Mouse (Mus musculus): ENCODE data around the gene Adcy5. TPM values are rescaled to one million over a fixed set of nuclear protein-coding genes. Genes with fewer than 3 reads are reported as not detected.

The Adcy5 gene
- polyA plus RNA-seq, 1 experiment from 2014 or later, result 0.70 TPM

- DNase-seq (ENCODE audit: low spot score), result no peak
- no peaks in the 10 kb centered on the region for H3K9me3 ChIP-seq
- WGBS, result 54% methylated on average over 6 of the region's 6 CpGs
- H3K27ac ChIP-seq (replicated peaks), result peak overlapping the region; percentile 41; the same call in 1 of the 2 replicates
- no peak overlapping the region for H3K4me3 ChIP-seq
- H3K27me3 ChIP-seq (replicated peaks; ENCODE audit: low read depth, poor library complexity, severe bottlenecking), result no peaks in the 10 kb centered on the region
- H3K36me3 ChIP-seq (replicated peaks), result no peaks in the 10 kb centered on the region
- H3K4me1 ChIP-seq, result peaks cover 36% of the 10 kb centered on the region
These were observed 62.3 kb downstream of the Adcy5 start for GRCm38 (mm10) chr16:35216826-35217491.

DNA sequence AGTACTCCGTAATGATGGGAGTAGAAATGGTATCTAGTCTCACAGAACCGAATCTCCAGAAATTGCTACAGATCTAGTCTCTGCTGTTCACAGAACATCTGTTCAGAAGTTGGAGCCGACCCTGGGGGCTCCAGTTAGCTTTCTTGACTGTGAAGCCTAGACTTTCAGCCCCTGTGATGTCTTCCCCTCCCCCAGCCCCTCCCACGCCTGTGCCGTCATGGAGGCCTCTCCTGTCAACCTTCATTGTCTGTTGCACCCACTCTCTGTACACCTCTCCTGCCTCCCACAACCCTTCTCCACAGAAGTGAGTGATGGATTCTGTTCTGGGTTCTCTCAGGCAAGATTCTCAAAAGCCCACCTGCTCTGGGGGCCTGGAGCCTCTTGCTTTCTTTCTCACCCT, 65.7 kb downstream of the Adcy5 start:
- Histone ChIP-seq H3K9me3 (no peaks in the 10 kb centered on the region), H3K27me3 (replicated peaks; ENCODE audit: low read depth, poor library complexity, severe bottlenecking) (no peaks in the 10 kb centered on the region), H3K4me3 (no peak overlapping the region), H3K36me3 (replicated peaks) (no peaks in the 10 kb centered on the region), H3K4me1 (peaks cover 45% of the 10 kb centered on the region), H3K27ac (replicated peaks) (no peak overlapping the region)
- DNase-seq (ENCODE audit: low spot score), result no peak
- WGBS, result 75% methylated on average over 5 of the region's 5 CpGs

GRCm38 (mm10) chr16:35221581-35221980, 66.9 kb downstream of the Adcy5 start:
- DNase-seq (ENCODE audit: low spot score), result no peak
- Histone ChIP-seq H3K27ac (replicated peaks) (peak overlapping the region; percentile 14; the same call in 1 of the 2 replicates), H3K4me1 (peaks cover 33% of the 10 kb centered on the region), H3K36me3 (replicated peaks) (no peaks in the 10 kb centered on the region), H3K4me3 (no peak overlapping the region), H3K9me3 (no peaks in the 10 kb centered on the region), H3K27me3 (replicated peaks; ENCODE audit: low read depth, poor library complexity, severe bottlenecking) (no peaks in the 10 kb centered on the region)
- 30% methylated on average over 4 of the region's 4 CpGs for WGBS

DNA sequence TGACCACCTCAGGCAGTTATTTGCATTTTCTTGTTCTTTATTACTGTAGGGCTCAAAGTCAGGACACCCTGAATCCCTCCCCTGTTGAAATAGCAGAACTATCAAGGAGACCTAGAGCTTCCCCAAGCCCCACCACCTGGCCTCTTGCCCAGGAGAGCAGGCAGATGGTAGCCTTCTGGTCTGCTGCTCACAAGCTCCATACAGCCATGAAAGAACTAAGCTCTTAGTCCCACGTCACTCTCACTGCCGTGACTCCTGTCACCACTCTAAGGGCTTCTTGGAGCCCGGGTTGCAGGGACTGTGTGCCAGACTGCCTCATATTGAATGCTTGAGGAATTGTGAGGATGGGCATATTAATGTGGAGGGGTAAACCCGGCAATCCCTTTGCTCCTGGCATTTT, 69.3 kb downstream of the Adcy5 start:
- peaks cover 26% of the 10 kb centered on the region for H3K4me1 ChIP-seq
- whole genome bisulfite sequencing, result 88% methylated on average over 4 of the region's 4 CpGs
- no peaks in the 10 kb centered on the region for H3K36me3 ChIP-seq (replicated peaks)
- H3K4me3 ChIP-seq, result no peak overlapping the region
- no peaks in the 10 kb centered on the region for H3K27me3 ChIP-seq (replicated peaks; ENCODE audit: low read depth, poor library complexity, severe bottlenecking)
- no peaks in the 10 kb centered on the region for H3K9me3 ChIP-seq
- DNase-seq (ENCODE audit: low spot score), result no peak
- H3K27ac ChIP-seq (replicated peaks), result no peak overlapping the region

DNA sequence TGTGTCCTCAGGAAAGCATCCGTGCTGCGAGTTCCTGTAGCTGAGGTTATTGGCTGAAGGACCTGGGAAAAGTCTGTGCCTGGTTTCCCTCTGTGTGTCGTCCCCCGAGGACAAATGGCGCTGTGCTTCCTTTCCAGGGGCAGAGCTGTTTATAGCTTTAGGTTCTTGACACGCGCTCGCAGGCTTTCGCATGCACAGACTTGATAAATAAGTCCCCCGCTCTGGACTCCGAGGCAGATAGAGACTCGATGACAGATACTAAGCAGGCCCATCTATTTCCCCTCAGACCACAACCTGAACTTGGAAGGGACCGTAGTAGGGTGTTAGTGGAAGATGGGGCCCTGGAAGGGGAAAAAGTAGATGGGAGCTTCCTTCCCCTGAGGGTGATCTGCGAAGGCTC, 70.0 kb downstream of the Adcy5 start:
- DNase-seq (ENCODE audit: low spot score), result no peak
- Histone ChIP-seq H3K36me3 (replicated peaks) (no peaks in the 10 kb centered on the region), H3K4me3 (no peak overlapping the region), H3K27me3 (replicated peaks; ENCODE audit: low read depth, poor library complexity, severe bottlenecking) (no peaks in the 10 kb centered on the region), H3K4me1 (peaks cover 31% of the 10 kb centered on the region), H3K27ac (replicated peaks) (no peak overlapping the region), H3K9me3 (no peaks in the 10 kb centered on the region)
- 78% methylated on average over 14 of the region's 14 CpGs for WGBS

- Histone ChIP-seq H3K27me3 (replicated peaks; ENCODE audit: low read depth, poor library complexity, severe bottlenecking) (0 out of 2 replicates have a peak, but pooled peaks cover 14% of the 10 kb centered on the region), H3K4me1 (peaks cover 41% of the 10 kb centered on the region), H3K27ac (replicated peaks) (peak overlapping the region; percentile 62), H3K4me3 (no peak overlapping the region), H3K9me3 (no peaks in the 10 kb centered on the region), H3K36me3 (replicated peaks) (no peaks in the 10 kb centered on the region)
- no peak for DNase-seq (ENCODE audit: low spot score)
- WGBS, result 70% methylated on average over 11 of the region's 11 CpGs
These were observed 74.9 kb downstream of the Adcy5 start for GRCm38 (mm10) chr16:35229582-35229981.

DNA sequence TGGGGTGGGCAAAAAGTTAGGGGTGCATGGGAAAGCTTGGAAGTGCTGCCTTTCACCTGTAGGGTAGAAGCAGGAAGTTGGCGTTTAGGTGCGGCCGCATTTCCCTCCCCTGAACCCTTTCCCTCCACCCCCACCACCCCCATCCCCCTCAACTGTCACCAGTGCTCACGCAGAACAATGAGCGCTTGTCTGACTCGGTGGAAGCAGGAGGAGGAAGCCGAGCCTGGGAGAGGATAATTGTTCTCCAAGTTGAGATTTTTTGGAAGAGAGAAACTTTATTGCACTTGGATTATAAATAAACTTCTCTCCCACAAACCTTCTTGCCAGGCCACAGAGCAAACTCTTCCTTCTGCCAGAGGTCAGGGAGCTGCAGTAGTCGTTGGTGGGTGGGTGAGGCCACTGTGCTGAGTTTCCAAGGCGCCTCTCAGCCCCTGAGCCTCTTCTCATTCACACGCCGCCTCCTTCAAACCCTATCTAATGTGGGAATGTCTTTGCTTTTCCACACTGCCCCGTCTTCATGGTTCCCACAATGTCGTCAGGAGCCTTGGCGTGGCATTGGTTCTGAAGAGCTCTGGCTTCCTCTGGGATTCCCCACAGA, 77.6 kb downstream of the Adcy5 start:
- no peaks in the 10 kb centered on the region for H3K36me3 ChIP-seq (replicated peaks)
- 26% methylated on average over 14 of the region's 14 CpGs for WGBS
- H3K4me3 ChIP-seq, result no peak overlapping the region
- H3K9me3 ChIP-seq, result no peaks in the 10 kb centered on the region
- peak; percentile 45 for DNase-seq (ENCODE audit: low spot score)
- H3K27me3 ChIP-seq (replicated peaks; ENCODE audit: low read depth, poor library complexity, severe bottlenecking), result 0 out of 2 replicates have a peak, but pooled peaks cover 14% of the 10 kb centered on the region
- H3K27ac ChIP-seq (replicated peaks), result peak overlapping the region; percentile 31; the same call in 1 of the 2 replicates
- peaks cover 36% of the 10 kb centered on the region for H3K4me1 ChIP-seq

- WGBS, result 81% methylated on average over 4 of the region's 4 CpGs
- peaks cover 36% of the 10 kb centered on the region for H3K4me1 ChIP-seq
- DNase-seq (ENCODE audit: low spot score), result no peak
- H3K9me3 ChIP-seq, result no peaks in the 10 kb centered on the region
- no peaks in the 10 kb centered on the region for H3K36me3 ChIP-seq (replicated peaks)
- H3K4me3 ChIP-seq, result no peak overlapping the region
- no peak overlapping the region for H3K27ac ChIP-seq (replicated peaks)
- 0 out of 2 replicates have a peak, but pooled peaks cover 14% of the 10 kb centered on the region for H3K27me3 ChIP-seq (replicated peaks; ENCODE audit: low read depth, poor library complexity, severe bottlenecking)
These were observed 78.7 kb downstream of the Adcy5 start for GRCm38 (mm10) chr16:35233329-35233728.

GRCm38 (mm10) chr16:35237091-35237490, 82.4 kb downstream of the Adcy5 start:
- Histone ChIP-seq H3K27me3 (replicated peaks; ENCODE audit: low read depth, poor library complexity, severe bottlenecking) (no peaks in the 10 kb centered on the region), H3K27ac (replicated peaks) (no peak overlapping the region), H3K4me3 (no peak overlapping the region), H3K4me1 (peaks cover 15% of the 10 kb centered on the region), H3K9me3 (no peaks in the 10 kb centered on the region), H3K36me3 (replicated peaks) (no peaks in the 10 kb centered on the region)
- DNase-seq (ENCODE audit: low spot score), result no peak
- 88% methylated on average over 7 of the region's 7 CpGs for WGBS

GRCm38 (mm10) chr16:35239318-35239965, 84.8 kb downstream of the Adcy5 start:
- no peak overlapping the region for H3K27ac ChIP-seq (replicated peaks)
- no peaks in the 10 kb centered on the region for H3K9me3 ChIP-seq
- H3K27me3 ChIP-seq (replicated peaks; ENCODE audit: low read depth, poor library complexity, severe bottlenecking), result no peaks in the 10 kb centered on the region
- WGBS, result 81% methylated on average over 12 of the region's 12 CpGs
- no peaks in the 10 kb centered on the region for H3K36me3 ChIP-seq (replicated peaks)
- peaks cover 3% of the 10 kb centered on the region; the same call in 1 of the 2 replicates for H3K4me1 ChIP-seq
- no peak for DNase-seq (ENCODE audit: low spot score)
- H3K4me3 ChIP-seq, result no peak overlapping the region

GRCm38 (mm10) chr16:35239966-35240730, 85.5 kb downstream of the Adcy5 start:
- WGBS, result 86% methylated on average over 4 of the region's 4 CpGs
- H3K4me3 ChIP-seq, result no peak overlapping the region

DNA sequence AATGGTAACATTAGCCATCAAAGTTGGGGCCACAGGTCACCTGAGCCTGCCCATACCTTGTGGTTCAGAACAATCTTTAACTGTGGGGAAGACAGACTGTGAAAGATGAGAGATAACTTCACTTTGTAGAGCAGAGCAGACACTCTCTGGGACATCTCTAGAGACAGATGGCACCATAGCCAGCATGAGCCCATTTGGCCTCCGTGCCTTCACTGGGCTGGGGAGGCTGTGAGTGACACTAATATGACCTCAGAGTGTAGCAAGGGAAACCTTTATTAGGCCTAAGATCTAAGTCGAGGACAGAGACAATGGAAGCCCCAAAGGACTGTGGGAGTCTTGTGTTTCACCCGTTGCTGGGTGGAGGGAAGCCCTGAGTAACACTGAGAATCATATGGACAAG, 92.7 kb downstream of the Adcy5 start:
- Histone ChIP-seq H3K27ac (replicated peaks) (no peak overlapping the region), H3K4me3 (no peak overlapping the region), H3K27me3 (replicated peaks; ENCODE audit: low read depth, poor library complexity, severe bottlenecking) (0 out of 2 replicates have a peak, but pooled peaks cover 4% of the 10 kb centered on the region), H3K36me3 (replicated peaks) (no peaks in the 10 kb centered on the region), H3K9me3 (no peaks in the 10 kb centered on the region), H3K4me1 (peaks cover 4% of the 10 kb centered on the region; the same call in 1 of the 2 replicates)
- DNase-seq (ENCODE audit: low spot score), result no peak
- WGBS, result 73% methylated on average over 3 of the region's 3 CpGs

More at GRCm38 (mm10) chr16:35239966-35240730, 85.5 kb downstream of the Adcy5 start:
- peaks cover 3% of the 10 kb centered on the region; the same call in 1 of the 2 replicates for H3K4me1 ChIP-seq
- no peaks in the 10 kb centered on the region for H3K36me3 ChIP-seq (replicated peaks)
- no peaks in the 10 kb centered on the region for H3K27me3 ChIP-seq (replicated peaks; ENCODE audit: low read depth, poor library complexity, severe bottlenecking)
- no peak overlapping the region for H3K27ac ChIP-seq (replicated peaks)
- H3K9me3 ChIP-seq, result no peaks in the 10 kb centered on the region
- no peak for DNase-seq (ENCODE audit: low spot score)

Measured in embryonic facial prominence, embryonic 10.5 days (tissue).